Mouse (Mus musculus) heart, embryonic 13.5 days (tissue): ENCODE measurements around the gene Hist1h2af. TPM values are rescaled to one million over a fixed set of nuclear protein-coding genes. Genes with fewer than 3 reads are reported as not detected.

Experiments
- ATAC-seq: fragments of 200-750 bp; cut with Nextera tagmentation; 2 replicates; pipeline ENCODE4 v1.8.0; 2017; ENCODE audit warnings: moderate TSS enrichment; ENCODE audit not compliant: insufficient number of reproducible peaks, low FRiP score, low TSS enrichment; ENCODE audit errors: extremely low read depth
- H3K27ac ChIP-seq: fragments of 300-500 bp; sonication (generic); replicated peaks from 2 replicates; pipeline ENCODE4 v1.5.1; 2015; ENCODE audit warnings: moderate library complexity, mild to moderate bottlenecking, inconsistent platforms
- H3K27me3 ChIP-seq: fragments of 300-500 bp; sonication (generic); replicated peaks from 2 replicates; pipeline ENCODE4 v1.6.1; 2015; ENCODE audit warnings: mild to moderate bottlenecking, inconsistent platforms
- H3K36me3 ChIP-seq: fragments of 300-500 bp; sonication (generic); 2 replicates; pipeline ENCODE4 v1.6.1; 2015; ENCODE audit warnings: mild to moderate bottlenecking, inconsistent platforms
- H3K4me1 ChIP-seq: fragments of 300-500 bp; sonication (generic); 2 replicates; pipeline ENCODE4 v1.6.1; 2015; ENCODE audit warnings: inconsistent platforms
- H3K4me2 ChIP-seq: fragments of 300-500 bp; sonication (generic); 2 replicates; pipeline ENCODE4 v1.6.1; 2015; ENCODE audit warnings: inconsistent platforms, mild to moderate bottlenecking, moderate library complexity
- H3K4me3 ChIP-seq: fragments of 300-500 bp; sonication (generic); 2 replicates; pipeline ENCODE4 v1.5.1; 2015; ENCODE audit warnings: moderate library complexity, mild to moderate bottlenecking, inconsistent platforms
- H3K9ac ChIP-seq: fragments of 300-500 bp; sonication (generic); 2 replicates; pipeline ENCODE4 v1.6.1; 2015; ENCODE audit warnings: inconsistent platforms, mild to moderate bottlenecking, moderate library complexity
- H3K9me3 ChIP-seq: fragments of 300-500 bp; sonication (generic); 2 replicates; pipeline ENCODE4 v1.6.1; 2016; ENCODE audit warnings: inconsistent platforms
- WGBS: fragments of 180-500 bp; shearing (Covaris S2); methylation state at CpG from one replicate; pipeline ENCODE4 v1.1.7; 2015; ENCODE audit warnings: mixed read lengths; 5-methylcytosine and 5-hydroxymethylcytosine counted together
- polyA plus RNA-seq: library from polyadenylated mRNA; unstranded; fragments of >200 nt; fragmentation: Nextera tagmentation; extraction: Ambion mirVana; gene quantifications from 2 replicates; pipeline ENCODE4 v1.2.1, GENCODE M21; 2015

The Hist1h2af gene
- polyA plus RNA-seq, 1 experiment from 2014 or later = 3.0 TPM

DNA sequence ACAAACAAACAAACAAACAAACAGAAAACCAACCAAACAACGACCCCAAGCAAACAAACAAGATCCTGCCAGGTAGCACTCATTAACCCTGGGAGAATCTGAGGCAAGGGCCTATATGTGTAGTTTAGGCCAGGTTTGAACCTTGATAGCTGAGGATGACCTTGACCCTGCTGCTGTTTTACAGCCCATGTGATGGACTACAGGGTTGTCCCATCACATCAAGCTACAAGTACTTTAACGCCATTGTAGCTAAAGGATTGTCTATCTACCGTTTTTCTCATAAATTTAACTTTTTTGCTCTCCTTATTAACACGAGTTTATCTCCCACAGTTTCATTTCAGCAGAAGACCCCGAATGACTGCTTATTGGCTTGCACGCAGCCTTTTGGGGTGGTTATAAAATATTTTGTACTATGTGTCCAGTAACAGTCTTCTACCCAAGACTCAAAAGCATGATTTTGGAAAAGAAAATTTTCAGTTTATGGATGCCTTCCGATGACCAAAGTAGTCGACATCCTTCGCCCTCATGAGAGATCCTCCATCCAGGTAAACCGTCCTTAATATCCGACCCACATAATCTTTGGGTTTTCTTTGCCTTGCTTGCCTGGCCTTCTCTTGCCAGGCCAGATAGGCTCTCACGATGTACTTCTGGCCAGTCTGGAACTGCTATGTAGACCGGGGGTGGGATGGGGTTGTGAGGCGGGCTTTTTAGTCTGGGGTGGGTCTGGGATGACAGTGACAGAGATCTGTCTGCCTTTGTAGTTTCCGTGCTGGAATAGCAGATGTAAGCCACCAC is 17.7 kb upstream of the Hist1h2af start:
- 54% methylated on average over 15 of the region's 15 CpGs for WGBS
- H3K4me1 ChIP-seq = peaks cover 8% of the 10 kb centered on the region

GRCm38 (mm10) chr13:23516822-23517602 is 16.7 kb upstream of the Hist1h2af start:
- Histone ChIP-seq H3K4me1 (peaks cover 14% of the 10 kb centered on the region), H3K27ac (peak overlapping the region; percentile 80), H3K4me3 (peak overlapping the region; percentile 67), H3K36me3 (no peaks in the 10 kb centered on the region), H3K9me3 (no peaks in the 10 kb centered on the region), H3K27me3 (no peaks in the 10 kb centered on the region), H3K4me2 (peak overlapping the region; percentile 95), H3K9ac (peak overlapping the region; percentile 80)
- no peak for ATAC-seq
- under 1% methylated on average over 19 of the region's 19 CpGs for WGBS

More for the DNA sequence above, 17.7 kb upstream of the Hist1h2af start:
- no peaks in the 10 kb centered on the region for H3K9me3 ChIP-seq
- ATAC-seq = no peak
- H3K36me3 ChIP-seq = no peaks in the 10 kb centered on the region
- H3K9ac ChIP-seq = peak overlapping the region; percentile 74
- H3K27me3 ChIP-seq = no peaks in the 10 kb centered on the region
- 0 out of 2 replicates have a peak overlapping the region, but pooled peaks have one; percentile 21 for H3K27ac ChIP-seq
- H3K4me2 ChIP-seq = peak overlapping the region; percentile 95
- H3K4me3 ChIP-seq = peak overlapping the region; percentile 67

DNA sequence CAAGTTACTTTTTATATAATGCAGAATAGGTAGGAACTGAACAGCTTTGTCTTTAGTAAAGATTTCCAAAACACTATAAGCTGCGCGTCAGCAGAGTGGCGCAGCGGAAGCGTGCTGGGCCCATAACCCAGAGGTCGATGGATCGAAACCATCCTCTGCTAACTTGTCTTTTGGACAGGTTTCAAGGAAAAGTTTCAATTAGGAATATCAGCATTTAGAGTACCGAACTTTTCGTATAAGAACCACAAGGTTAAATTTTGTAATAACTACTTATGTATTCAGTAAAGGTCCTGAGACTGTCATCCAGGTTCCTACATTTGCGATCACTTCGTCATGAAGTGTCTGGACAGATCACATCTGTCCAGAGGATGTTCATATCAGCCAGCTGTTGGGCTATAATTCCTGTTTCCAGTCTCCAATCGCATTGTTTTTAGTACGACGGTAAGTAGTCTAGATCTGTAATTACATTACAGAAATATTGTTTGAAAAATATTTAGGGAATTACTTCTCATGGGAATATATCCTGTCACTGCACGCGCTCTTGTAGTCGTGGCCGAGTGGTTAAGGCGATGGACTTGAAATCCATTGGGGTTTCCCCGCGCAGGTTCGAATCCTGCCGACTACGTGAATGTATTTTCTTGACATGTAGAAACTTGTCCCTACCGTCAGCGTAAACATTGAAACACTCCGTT is 16.0 kb upstream of the Hist1h2af start:
- WGBS = under 1% methylated on average over 27 of the region's 27 CpGs
- Histone ChIP-seq H3K27me3 (no peaks in the 10 kb centered on the region), H3K27ac (peak overlapping the region; percentile 80), H3K4me1 (peaks cover 14% of the 10 kb centered on the region), H3K9me3 (no peaks in the 10 kb centered on the region), H3K9ac (peak overlapping the region; percentile 80), H3K4me3 (peak overlapping the region; percentile 67), H3K36me3 (no peaks in the 10 kb centered on the region), H3K4me2 (peak overlapping the region; percentile 95)
- peak; percentile 72; the same call in 1 of the 2 replicates for ATAC-seq

DNA sequence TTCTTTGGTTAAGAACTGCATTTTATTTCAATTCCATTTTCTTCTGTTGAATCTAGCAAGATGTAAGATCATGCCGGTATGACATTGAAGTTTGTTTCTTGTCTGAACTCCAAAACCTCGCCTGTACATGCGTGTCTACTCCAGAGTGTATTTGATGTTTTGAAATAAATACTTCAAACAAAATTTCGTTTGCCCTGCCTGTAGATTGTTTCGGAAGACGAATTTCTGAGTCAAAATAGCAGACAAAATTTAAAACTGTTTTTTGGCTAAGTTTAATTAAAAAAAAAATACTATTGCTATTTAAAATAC is 15.5 kb upstream of the Hist1h2af start:
- Histone ChIP-seq H3K9me3 (no peaks in the 10 kb centered on the region), H3K4me3 (peak overlapping the region; percentile 67), H3K9ac (peak overlapping the region; percentile 75), H3K4me2 (peak overlapping the region; percentile 95), H3K36me3 (no peaks in the 10 kb centered on the region), H3K27ac (peak overlapping the region; percentile 62), H3K4me1 (peaks cover 14% of the 10 kb centered on the region), H3K27me3 (no peaks in the 10 kb centered on the region)
- WGBS = under 1% methylated on average over 6 of the region's 6 CpGs
- ATAC-seq = no peak

GRCm38 (mm10) chr13:23518885-23519284 is 14.8 kb upstream of the Hist1h2af start:
- WGBS = under 1% methylated on average over 6 of the region's 6 CpGs
- no peak for ATAC-seq

DNA sequence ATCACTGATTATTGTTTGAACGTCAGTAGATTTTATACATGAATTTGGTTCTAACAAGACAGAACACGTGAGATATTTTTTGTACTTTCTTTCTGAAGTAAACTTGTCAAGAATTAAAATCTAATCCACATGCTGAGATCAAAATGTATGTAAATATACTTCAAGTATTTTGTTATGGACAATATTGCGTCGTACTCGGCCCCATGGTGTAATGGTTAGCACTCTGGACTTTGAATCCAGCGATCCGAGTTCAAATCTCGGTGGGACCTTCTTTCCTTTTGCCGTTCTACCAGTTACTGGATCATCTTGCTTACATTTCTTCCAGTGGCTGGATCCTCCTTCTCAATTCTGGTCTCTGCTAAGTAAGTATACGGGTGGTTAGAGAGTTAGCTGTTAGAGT is 14.3 kb upstream of the Hist1h2af start:
- peak overlapping the region; percentile 68 for H3K9ac ChIP-seq
- WGBS = under 1% methylated on average over 10 of the region's 10 CpGs
- 0 out of 2 replicates have a peak, but pooled peaks have one; percentile 11 for ATAC-seq
- peaks cover 14% of the 10 kb centered on the region for H3K4me1 ChIP-seq
- H3K4me3 ChIP-seq = peak overlapping the region; percentile 67
- H3K36me3 ChIP-seq = no peaks in the 10 kb centered on the region
- H3K27ac ChIP-seq = peak overlapping the region; percentile 72
- H3K27me3 ChIP-seq = no peaks in the 10 kb centered on the region
- no peaks in the 10 kb centered on the region for H3K9me3 ChIP-seq
- peak overlapping the region; percentile 95 for H3K4me2 ChIP-seq

More at GRCm38 (mm10) chr13:23518885-23519284, 14.8 kb upstream of the Hist1h2af start:
- Histone ChIP-seq H3K9ac (peak overlapping the region; percentile 68), H3K27ac (peak overlapping the region; percentile 72), H3K36me3 (no peaks in the 10 kb centered on the region), H3K4me2 (peak overlapping the region; percentile 95), H3K27me3 (no peaks in the 10 kb centered on the region), H3K9me3 (no peaks in the 10 kb centered on the region), H3K4me3 (peak overlapping the region; percentile 67), H3K4me1 (peaks cover 14% of the 10 kb centered on the region)

DNA sequence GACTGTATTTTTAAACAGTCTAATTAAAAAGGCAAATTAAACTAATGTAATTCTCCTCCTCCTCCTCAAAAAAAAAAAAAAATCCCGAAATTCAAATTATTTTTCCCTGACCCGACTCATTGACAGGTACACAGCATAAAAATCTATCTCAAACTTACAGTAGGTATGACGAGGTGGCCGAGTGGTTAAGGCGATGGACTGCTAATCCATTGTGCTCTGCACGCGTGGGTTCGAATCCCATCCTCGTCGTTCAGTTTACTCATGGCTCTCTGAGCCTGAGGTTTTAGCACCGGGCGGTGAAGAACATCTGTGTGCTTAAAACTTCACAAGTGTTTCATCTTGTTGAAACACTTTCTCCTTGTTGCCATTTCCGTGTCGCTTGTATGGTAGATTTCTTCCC is 12.0 kb upstream of the Hist1h2af start:
- no peaks in the 10 kb centered on the region for H3K27me3 ChIP-seq
- ATAC-seq = no peak
- H3K4me2 ChIP-seq = peak overlapping the region; percentile 59
- peak overlapping the region; percentile 28 for H3K4me3 ChIP-seq
- H3K4me1 ChIP-seq = peaks cover 17% of the 10 kb centered on the region
- no peak overlapping the region for H3K27ac ChIP-seq
- H3K9me3 ChIP-seq = no peaks in the 10 kb centered on the region
- WGBS = under 1% methylated on average over 14 of the region's 14 CpGs
- H3K36me3 ChIP-seq = no peaks in the 10 kb centered on the region
- H3K9ac ChIP-seq = no peak overlapping the region

GRCm38 (mm10) chr13:23523976-23524375 is 9.7 kb upstream of the Hist1h2af start:
- ATAC-seq = no peak
- no peaks in the 10 kb centered on the region for H3K9me3 ChIP-seq
- H3K4me1 ChIP-seq = peaks cover 28% of the 10 kb centered on the region
- WGBS = 42% methylated on average over 5 of the region's 5 CpGs
- H3K4me2 ChIP-seq = no peak overlapping the region
- H3K9ac ChIP-seq = no peak overlapping the region
- H3K4me3 ChIP-seq = no peak overlapping the region
- no peaks in the 10 kb centered on the region for H3K36me3 ChIP-seq
- H3K27ac ChIP-seq = no peak overlapping the region
- H3K27me3 ChIP-seq = no peaks in the 10 kb centered on the region

GRCm38 (mm10) chr13:23524654-23525053 is 9.1 kb upstream of the Hist1h2af start:
- no peak overlapping the region for H3K4me3 ChIP-seq
- ATAC-seq = no peak; the same call in 1 of the 2 replicates
- H3K9me3 ChIP-seq = no peaks in the 10 kb centered on the region
- H3K36me3 ChIP-seq = no peaks in the 10 kb centered on the region
- H3K9ac ChIP-seq = no peak overlapping the region
- H3K4me2 ChIP-seq = no peak overlapping the region
- H3K4me1 ChIP-seq = peaks cover 31% of the 10 kb centered on the region
- 13% methylated on average over 5 of the region's 5 CpGs for WGBS
- no peaks in the 10 kb centered on the region for H3K27me3 ChIP-seq
- no peak overlapping the region for H3K27ac ChIP-seq

DNA sequence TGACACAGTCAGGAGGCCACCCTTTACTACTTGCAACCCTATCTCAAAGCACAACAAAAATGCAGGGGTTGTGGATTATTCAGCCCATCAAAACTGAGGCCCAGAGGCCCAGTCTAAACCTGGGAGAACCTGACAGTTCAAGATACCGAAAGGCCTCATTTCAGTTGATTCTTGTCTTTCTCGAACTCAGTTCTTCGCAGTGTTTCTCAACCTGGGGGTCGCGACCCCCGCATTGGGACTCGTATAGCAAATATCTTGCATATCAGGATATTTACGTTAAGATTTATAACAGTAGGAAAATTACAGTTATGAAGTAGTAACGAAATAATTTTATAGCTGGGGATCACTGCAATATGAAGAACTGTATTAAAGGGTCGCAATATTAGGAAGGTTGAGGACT is 7.8 kb upstream of the Hist1h2af start:
- H3K4me1 ChIP-seq = peaks cover 30% of the 10 kb centered on the region
- WGBS = 2% methylated on average over 10 of the region's 10 CpGs
- ATAC-seq = no peak
- H3K9me3 ChIP-seq = no peaks in the 10 kb centered on the region
- H3K27ac ChIP-seq = no peak overlapping the region
- H3K27me3 ChIP-seq = no peaks in the 10 kb centered on the region
- peak overlapping the region; percentile 56 for H3K4me3 ChIP-seq
- peak overlapping the region; percentile 71 for H3K4me2 ChIP-seq
- peak overlapping the region; percentile 78 for H3K9ac ChIP-seq
- H3K36me3 ChIP-seq = no peaks in the 10 kb centered on the region

GRCm38 (mm10) chr13:23526312-23526711 is 7.4 kb upstream of the Hist1h2af start:
- ATAC-seq = no peak
- under 1% methylated on average over 17 of the region's 17 CpGs for WGBS
- H3K27me3 ChIP-seq = no peaks in the 10 kb centered on the region
- H3K4me2 ChIP-seq = peak overlapping the region; percentile 71
- H3K36me3 ChIP-seq = no peaks in the 10 kb centered on the region
- no peaks in the 10 kb centered on the region for H3K9me3 ChIP-seq
- H3K4me1 ChIP-seq = peaks cover 26% of the 10 kb centered on the region
- peak overlapping the region; percentile 56 for H3K4me3 ChIP-seq
- peak overlapping the region; percentile 78 for H3K9ac ChIP-seq
- H3K27ac ChIP-seq = peak overlapping the region; percentile 63; the same call in 1 of the 2 replicates
